Mouse (Mus musculus): ENCODE results near the gene Cd101. TPM values are rescaled to one million over a fixed set of nuclear protein-coding genes. Genes with fewer than 3 reads are reported as not detected.

The Cd101 gene
- polyA plus RNA-seq (2014; fragmentation: Nextera tagmentation; extraction: Ambion mirVana) = 0.26 and 0.45 TPM in 2 replicates

GRCm38 (mm10) chr3:101029339-101029738 lies at the start of gene Cd101:
Cd101 (minus strand) TSS chr3:101029556.
- no peak within 1 kb of the TSS for H3K27ac ChIP-seq (ENCODE audit: low read depth, low read length)
- H3K9ac ChIP-seq (ENCODE audit: low read depth, low read length) = no peak within 1 kb of the TSS
- H3K9me3 ChIP-seq (replicated peaks; ENCODE audit: control insufficient read depth, low read length) = no peaks in the 10 kb centered on the region
- H3K4me1 ChIP-seq (ENCODE audit: control insufficient read depth, insufficient read depth, low read length) = peaks cover 20% of the 10 kb centered on the region
- ATAC-seq (replicated peaks; ENCODE audit: insufficient number of reproducible peaks, low FRiP score, low TSS enrichment) = no peak
- H3K4me3 ChIP-seq (ENCODE audit: low read depth, low read length) = no peak within 1 kb of the TSS
- no peaks in the 10 kb centered on the region for H3K36me3 ChIP-seq (ENCODE audit: control insufficient read depth, insufficient read depth, low read length)
- no peak within 1 kb of the TSS for H3K4me2 ChIP-seq
- 89% methylated on average over 4 of the region's 4 CpGs for WGBS (ENCODE audit: insufficient replicate concordance)
- no peaks in the 10 kb centered on the region for H3K27me3 ChIP-seq (ENCODE audit: control insufficient read depth, insufficient read depth, low read length)

GRCm38 (mm10) chr3:101078344-101078743 lies 49.0 kb upstream of the Cd101 start:
- Histone ChIP-seq H3K4me1 (ENCODE audit: control insufficient read depth, insufficient read depth, low read length) (peaks cover 7% of the 10 kb centered on the region), H3K27ac (ENCODE audit: low read depth, low read length) (no peak overlapping the region), H3K9me3 (replicated peaks; ENCODE audit: control insufficient read depth, low read length) (no peaks in the 10 kb centered on the region), H3K36me3 (ENCODE audit: control insufficient read depth, insufficient read depth, low read length) (peaks cover 5% of the 10 kb centered on the region), H3K4me3 (ENCODE audit: low read depth, low read length) (no peak overlapping the region), H3K9ac (ENCODE audit: low read depth, low read length) (no peak overlapping the region), H3K27me3 (ENCODE audit: control insufficient read depth, insufficient read depth, low read length) (no peaks in the 10 kb centered on the region), H3K4me2 (no peak overlapping the region)
- ATAC-seq (replicated peaks; ENCODE audit: insufficient number of reproducible peaks, low FRiP score, low TSS enrichment) = no peak
- WGBS (ENCODE audit: insufficient replicate concordance) = 86% methylated on average over 1 of the region's 1 CpGs

GRCm38 (mm10) chr3:101077710-101078100 lies 48.3 kb upstream of the Cd101 start:
- H3K27ac ChIP-seq (ENCODE audit: low read depth, low read length) = no peak overlapping the region
- 84% methylated on average over 6 of the region's 6 CpGs for WGBS (ENCODE audit: insufficient replicate concordance)
- no peak overlapping the region for H3K4me3 ChIP-seq (ENCODE audit: low read depth, low read length)
- no peaks in the 10 kb centered on the region for H3K27me3 ChIP-seq (ENCODE audit: control insufficient read depth, insufficient read depth, low read length)
- peaks cover 10% of the 10 kb centered on the region for H3K4me1 ChIP-seq (ENCODE audit: control insufficient read depth, insufficient read depth, low read length)
- ATAC-seq (replicated peaks; ENCODE audit: insufficient number of reproducible peaks, low FRiP score, low TSS enrichment) = no peak
- peaks cover 5% of the 10 kb centered on the region for H3K36me3 ChIP-seq (ENCODE audit: control insufficient read depth, insufficient read depth, low read length)
- no peaks in the 10 kb centered on the region for H3K9me3 ChIP-seq (replicated peaks; ENCODE audit: control insufficient read depth, low read length)
- no peak overlapping the region for H3K9ac ChIP-seq (ENCODE audit: low read depth, low read length)
- no peak overlapping the region for H3K4me2 ChIP-seq

- Histone ChIP-seq H3K36me3 (ENCODE audit: control insufficient read depth, insufficient read depth, low read length) (peaks cover 5% of the 10 kb centered on the region), H3K27ac (ENCODE audit: low read depth, low read length) (no peak overlapping the region), H3K9me3 (replicated peaks; ENCODE audit: control insufficient read depth, low read length) (no peaks in the 10 kb centered on the region), H3K4me3 (ENCODE audit: low read depth, low read length) (no peak overlapping the region), H3K4me2 (no peak overlapping the region), H3K4me1 (ENCODE audit: control insufficient read depth, insufficient read depth, low read length) (peaks cover 15% of the 10 kb centered on the region), H3K9ac (ENCODE audit: low read depth, low read length) (no peak overlapping the region), H3K27me3 (ENCODE audit: control insufficient read depth, insufficient read depth, low read length) (no peaks in the 10 kb centered on the region)
- WGBS (ENCODE audit: insufficient replicate concordance) = 90% methylated on average over 25 of the region's 25 CpGs
- no peak for ATAC-seq (replicated peaks; ENCODE audit: insufficient number of reproducible peaks, low FRiP score, low TSS enrichment)
These were observed 47.8 kb upstream of the Cd101 start for GRCm38 (mm10) chr3:101076966-101077709.

- Histone ChIP-seq H3K9ac (ENCODE audit: low read depth, low read length) (no peak overlapping the region), H3K4me1 (ENCODE audit: control insufficient read depth, insufficient read depth, low read length) (peaks cover 27% of the 10 kb centered on the region), H3K4me2 (no peak overlapping the region), H3K9me3 (replicated peaks; ENCODE audit: control insufficient read depth, low read length) (no peaks in the 10 kb centered on the region), H3K4me3 (ENCODE audit: low read depth, low read length) (no peak overlapping the region), H3K27ac (ENCODE audit: low read depth, low read length) (no peak overlapping the region), H3K27me3 (ENCODE audit: control insufficient read depth, insufficient read depth, low read length) (no peaks in the 10 kb centered on the region), H3K36me3 (ENCODE audit: control insufficient read depth, insufficient read depth, low read length) (peaks cover 5% of the 10 kb centered on the region)
- ATAC-seq (replicated peaks; ENCODE audit: insufficient number of reproducible peaks, low FRiP score, low TSS enrichment) = no peak
- 58% methylated on average over 3 of the region's 3 CpGs for WGBS (ENCODE audit: insufficient replicate concordance)
These were observed 46.5 kb upstream of the Cd101 start for GRCm38 (mm10) chr3:101075866-101076265.

GRCm38 (mm10) chr3:101073384-101073783 lies 44.0 kb upstream of the Cd101 start:
- H3K27ac ChIP-seq (ENCODE audit: low read depth, low read length) = no peak overlapping the region
- WGBS (ENCODE audit: insufficient replicate concordance) = 80% methylated on average over 9 of the region's 9 CpGs
- peaks cover 46% of the 10 kb centered on the region for H3K4me1 ChIP-seq (ENCODE audit: control insufficient read depth, insufficient read depth, low read length)
- H3K4me3 ChIP-seq (ENCODE audit: low read depth, low read length) = no peak overlapping the region
- H3K9me3 ChIP-seq (replicated peaks; ENCODE audit: control insufficient read depth, low read length) = no peaks in the 10 kb centered on the region
- no peak overlapping the region for H3K9ac ChIP-seq (ENCODE audit: low read depth, low read length)
- ATAC-seq (replicated peaks; ENCODE audit: insufficient number of reproducible peaks, low FRiP score, low TSS enrichment) = no peak
- peaks cover 3% of the 10 kb centered on the region; the same call in 1 of the 2 replicates for H3K36me3 ChIP-seq (ENCODE audit: control insufficient read depth, insufficient read depth, low read length)
- no peaks in the 10 kb centered on the region for H3K27me3 ChIP-seq (ENCODE audit: control insufficient read depth, insufficient read depth, low read length)
- no peak overlapping the region for H3K4me2 ChIP-seq

GRCm38 (mm10) chr3:101072506-101073215 lies 43.3 kb upstream of the Cd101 start:
- H3K36me3 ChIP-seq (ENCODE audit: control insufficient read depth, insufficient read depth, low read length) = peaks cover 3% of the 10 kb centered on the region; the same call in 1 of the 2 replicates
- H3K27me3 ChIP-seq (ENCODE audit: control insufficient read depth, insufficient read depth, low read length) = no peaks in the 10 kb centered on the region
- H3K4me3 ChIP-seq (ENCODE audit: low read depth, low read length) = no peak overlapping the region
- no peak for ATAC-seq (replicated peaks; ENCODE audit: insufficient number of reproducible peaks, low FRiP score, low TSS enrichment)
- H3K9me3 ChIP-seq (replicated peaks; ENCODE audit: control insufficient read depth, low read length) = no peaks in the 10 kb centered on the region
- no peak overlapping the region for H3K27ac ChIP-seq (ENCODE audit: low read depth, low read length)
- no peak overlapping the region for H3K9ac ChIP-seq (ENCODE audit: low read depth, low read length)
- no peak overlapping the region for H3K4me2 ChIP-seq
- WGBS (ENCODE audit: insufficient replicate concordance) = 82% methylated on average over 15 of the region's 15 CpGs
- H3K4me1 ChIP-seq (ENCODE audit: control insufficient read depth, insufficient read depth, low read length) = peaks cover 53% of the 10 kb centered on the region

GRCm38 (mm10) chr3:101071576-101071975 lies 42.2 kb upstream of the Cd101 start:
- no peak overlapping the region for H3K4me3 ChIP-seq (ENCODE audit: low read depth, low read length)
- ATAC-seq (replicated peaks; ENCODE audit: insufficient number of reproducible peaks, low FRiP score, low TSS enrichment) = no peak
- peaks cover 59% of the 10 kb centered on the region for H3K4me1 ChIP-seq (ENCODE audit: control insufficient read depth, insufficient read depth, low read length)
- no peaks in the 10 kb centered on the region for H3K27me3 ChIP-seq (ENCODE audit: control insufficient read depth, insufficient read depth, low read length)
- H3K36me3 ChIP-seq (ENCODE audit: control insufficient read depth, insufficient read depth, low read length) = no peaks in the 10 kb centered on the region
- peak overlapping the region; percentile 32; the same call in 1 of the 2 replicates for H3K27ac ChIP-seq (ENCODE audit: low read depth, low read length)
- H3K4me2 ChIP-seq = peak overlapping the region; percentile 34; the same call in 1 of the 2 replicates
- no peak overlapping the region for H3K9ac ChIP-seq (ENCODE audit: low read depth, low read length)
- H3K9me3 ChIP-seq (replicated peaks; ENCODE audit: control insufficient read depth, low read length) = no peaks in the 10 kb centered on the region

Measured in heart, embryonic 11.5 days (tissue).